Mouse (Mus musculus) frontal cortex, postnatal 10 days (tissue): ENCODE data around the gene Ctc1.
"Not testable (repeated sequence)": the region's sequence is repeated elsewhere in the genome, so short reads cannot be mapped to it uniquely, and the experiment has no call there.

Source experiments
- DNase-seq, 2 experiments: peaks; one replicate each; pipeline ENCODE4 v3.0.0; 2022; ENCODE audit warnings: low spot score in 2 of 2, mixed read lengths in 1 of 2

Gene Ctc1

DNA sequence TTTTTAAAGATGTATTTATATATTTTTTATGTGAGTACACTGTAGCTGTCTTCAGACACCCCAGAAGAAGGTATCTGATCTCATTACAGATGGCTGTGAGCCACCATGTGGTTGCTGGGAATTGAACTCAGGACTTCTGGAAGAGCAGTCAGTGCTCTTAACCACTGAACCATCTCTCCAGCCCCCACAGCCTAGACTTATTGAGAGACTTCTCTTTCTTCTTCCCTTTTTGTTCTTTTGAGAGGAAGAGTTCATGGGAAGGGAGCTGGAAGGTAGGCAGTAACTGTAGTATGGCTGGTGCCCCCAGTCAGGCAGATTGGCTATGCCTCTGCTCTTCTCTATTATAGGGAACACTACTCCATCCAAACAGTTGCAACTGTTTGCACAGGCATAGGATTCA lies 9.1 kb upstream of the Ctc1 start:
- not testable (repeated sequence) for DNase-seq

DNA sequence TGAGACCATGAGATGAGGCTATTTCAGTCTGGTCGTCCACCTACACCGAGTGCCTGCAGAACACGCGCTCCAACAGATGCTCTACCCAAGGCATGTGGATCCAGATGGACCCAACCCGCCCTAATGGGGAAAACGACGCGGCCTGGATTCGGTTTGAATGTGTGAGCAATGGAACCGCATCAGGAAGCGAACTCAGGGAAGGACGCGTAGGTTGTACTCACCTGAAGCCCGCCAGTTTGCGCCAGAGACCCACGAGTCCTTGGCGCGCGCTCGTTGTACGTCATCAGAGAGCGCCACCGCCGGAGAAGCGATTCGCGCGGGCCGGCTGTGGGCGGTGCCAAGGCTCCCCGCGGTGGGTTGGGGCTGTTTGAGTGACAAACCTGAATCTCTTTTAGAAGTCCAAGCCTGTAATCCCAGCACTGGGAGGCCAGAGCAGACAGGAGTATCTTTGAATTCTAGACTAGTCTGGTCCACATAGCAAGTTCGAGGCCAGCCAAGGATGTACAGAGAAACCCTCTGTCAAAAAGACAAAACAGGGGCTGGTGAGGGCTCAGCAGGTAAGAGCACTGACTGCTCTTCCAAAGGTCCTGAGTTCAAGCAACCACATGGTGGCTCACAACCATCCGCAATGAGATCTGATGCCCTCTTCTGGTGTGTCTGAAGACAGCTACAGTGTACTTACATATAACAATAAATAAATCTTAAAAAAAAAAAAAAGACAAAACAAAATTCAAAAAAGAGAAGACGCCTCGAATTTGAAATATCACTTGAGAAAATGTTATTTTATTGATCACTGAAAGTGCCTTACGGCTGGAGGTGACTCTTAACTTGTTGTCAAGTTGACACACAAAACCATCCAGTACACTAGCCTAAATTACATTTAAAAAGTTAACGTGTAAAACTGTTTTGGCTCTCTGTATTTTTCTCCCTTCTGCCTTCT lies 7.3 kb upstream of the Ctc1 start, which contains the start of gene Pfas:
TSS of gene Pfas (minus strand) at position 279 of the 940 bp plus-strand sequence.
- DNase-seq = peak; percentile 87 to 93

DNA sequence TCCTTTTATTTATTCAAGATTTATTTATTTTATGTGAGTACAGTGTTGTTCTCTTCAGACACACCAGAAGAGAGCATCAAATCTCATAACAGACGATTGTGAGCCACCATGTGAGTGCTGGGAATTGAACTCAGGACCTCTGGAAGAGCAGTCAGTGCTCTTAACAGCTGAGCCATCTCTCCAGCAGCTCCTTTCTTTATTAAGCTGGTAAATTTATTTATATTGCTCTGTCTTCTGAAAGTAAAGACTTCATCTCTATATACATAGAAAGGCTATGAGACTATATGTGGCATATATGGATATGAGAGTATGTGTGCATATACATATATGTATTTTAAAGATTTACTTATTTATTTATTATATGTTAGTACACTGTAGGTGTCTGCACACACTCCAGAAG lies 6.2 kb upstream of the Ctc1 start:
- DNase-seq = no peak

DNA sequence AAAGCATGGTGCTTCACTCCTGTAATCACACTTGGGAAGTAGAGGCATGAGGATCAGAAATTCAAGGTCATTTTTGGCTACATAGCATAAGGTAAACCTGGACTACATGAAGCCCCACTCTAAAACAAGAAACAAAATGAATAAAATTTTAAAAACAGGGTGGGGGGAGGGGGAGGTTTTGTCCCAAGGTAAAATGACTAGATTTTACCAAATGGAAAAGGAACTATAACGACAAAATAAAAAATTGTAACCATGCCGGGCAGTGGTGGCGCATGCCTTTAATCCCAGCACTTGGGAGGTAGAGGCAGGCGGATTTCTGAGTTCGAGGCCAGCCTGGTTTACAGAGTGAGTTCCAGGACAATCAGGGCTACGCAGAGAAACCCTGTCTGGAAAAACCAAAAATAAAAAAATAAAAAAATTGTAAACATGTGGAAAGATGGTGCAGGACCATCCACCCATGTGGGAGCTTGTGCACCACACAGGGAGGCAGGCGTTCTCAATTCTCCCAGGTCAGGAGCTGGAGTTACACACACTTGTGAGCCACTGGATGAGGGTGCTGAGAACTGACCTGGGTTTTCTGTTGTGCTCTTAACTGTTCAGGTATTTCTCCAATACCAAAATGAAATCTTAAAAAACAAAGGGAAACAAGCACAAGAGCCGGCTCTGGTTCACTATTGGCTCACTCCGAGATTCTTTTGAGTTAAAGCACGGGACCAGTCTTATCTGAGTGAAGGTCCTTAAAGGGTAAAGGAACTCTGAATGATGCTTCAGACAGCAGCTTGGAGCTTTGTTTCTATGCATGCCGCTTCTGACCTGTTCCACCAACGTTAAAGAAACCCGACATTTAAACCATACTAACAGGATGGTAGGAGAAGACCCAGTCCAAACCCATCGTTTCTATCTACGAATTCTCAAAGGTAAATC lies 5.0 kb upstream of the Ctc1 start:
- no peak for DNase-seq

DNA sequence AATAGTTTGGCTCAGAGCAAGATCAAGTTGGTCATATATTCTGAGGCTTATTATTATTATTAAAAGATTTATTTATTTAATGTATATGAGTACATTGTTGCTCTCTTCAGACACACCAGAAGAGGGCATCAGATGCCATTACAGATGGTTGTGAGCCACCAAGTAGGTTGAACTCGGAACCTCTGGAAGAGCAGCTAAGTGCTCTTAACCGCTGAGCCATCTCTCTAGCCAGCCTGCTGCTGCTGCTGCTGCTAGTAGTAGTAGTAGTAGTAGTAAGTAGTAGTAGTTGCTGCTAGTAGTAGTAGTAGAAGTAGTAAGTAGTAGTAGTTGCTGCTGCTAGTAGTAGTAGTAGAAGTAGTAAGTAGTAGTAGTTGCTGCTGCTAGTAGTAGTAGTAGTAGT lies 4.3 kb upstream of the Ctc1 start:
- not testable (repeated sequence) for DNase-seq

DNA sequence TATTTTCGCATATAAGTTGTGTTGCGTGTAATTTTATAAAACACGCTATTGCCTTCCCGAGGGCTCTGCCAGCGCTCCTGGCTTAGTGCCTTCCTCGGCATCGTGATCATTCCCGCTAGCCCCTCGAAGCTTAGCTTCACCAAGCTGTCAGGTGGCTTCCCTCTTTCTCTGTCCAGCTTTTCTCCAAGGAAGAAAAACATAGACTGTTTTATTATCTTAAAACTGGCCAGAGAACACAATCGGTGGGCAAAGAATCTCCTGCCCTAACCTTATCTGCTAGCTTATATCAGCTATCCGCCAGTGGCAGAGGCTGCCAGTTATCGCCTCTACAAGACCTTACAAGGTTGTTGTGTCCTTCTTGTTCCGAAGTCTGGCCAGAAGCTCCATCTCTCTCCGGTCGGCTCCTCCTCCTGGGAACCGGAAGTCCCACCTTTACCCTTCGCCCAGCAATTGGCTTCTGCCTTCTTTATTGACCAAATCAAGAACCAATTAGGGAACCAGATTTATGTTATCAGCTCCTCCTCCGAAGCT lies 3.6 kb upstream of the Ctc1 start:
- peak; percentile 77 to 80 for DNase-seq

DNA sequence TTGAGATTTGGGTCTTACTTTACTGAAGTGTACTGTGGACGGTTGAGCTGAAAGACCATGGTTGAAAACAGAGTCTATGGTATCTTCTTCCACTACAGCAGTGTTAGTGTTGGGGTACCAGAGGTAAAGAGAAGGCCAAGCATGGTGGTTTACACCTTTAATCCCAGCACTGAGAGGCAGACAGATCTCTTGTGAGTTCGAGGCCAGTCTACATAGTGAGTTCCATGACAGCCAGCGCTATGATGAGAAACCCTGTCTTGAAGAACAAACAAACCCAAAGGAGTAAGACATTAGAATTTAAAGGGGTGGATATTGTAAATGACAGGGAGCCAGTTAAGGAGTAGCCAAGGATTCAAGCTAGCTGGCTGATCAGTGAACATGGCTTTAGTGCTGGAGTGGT lies 1.0 kb downstream of the Ctc1 start:
- no peak for DNase-seq

GRCm38 (mm10) chr11:69020691-69021090 lies 5.0 kb downstream of the Ctc1 start:
- no peak for DNase-seq

DNA sequence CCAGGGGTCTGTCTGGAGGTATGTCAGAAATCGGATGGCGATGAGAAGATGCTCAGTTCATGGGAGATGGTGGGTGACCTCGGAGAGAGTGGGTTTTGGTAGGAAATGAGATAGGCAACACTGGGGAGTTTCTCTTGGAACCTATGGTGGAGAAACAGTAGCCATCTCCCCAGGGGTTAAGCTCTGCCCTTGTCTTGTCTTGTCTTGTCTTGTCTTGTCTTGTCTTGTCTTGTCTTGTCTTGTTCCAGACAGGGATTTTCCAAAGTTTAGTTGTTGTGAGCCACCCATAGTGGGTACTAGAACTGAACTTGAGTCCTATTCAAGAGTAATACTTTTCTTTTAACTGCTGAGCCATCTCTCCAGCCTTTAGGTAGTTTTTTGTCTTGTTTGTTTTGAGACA lies 10.9 kb downstream of the Ctc1 start:
- DNase-seq = no peak

- no peak for DNase-seq
Observed at GRCm38 (mm10) chr11:69028805-69029204, 13.1 kb downstream of the Ctc1 start.

GRCm38 (mm10) chr11:69033552-69033951 lies 17.8 kb downstream of the Ctc1 start:
- no peak for DNase-seq

DNA sequence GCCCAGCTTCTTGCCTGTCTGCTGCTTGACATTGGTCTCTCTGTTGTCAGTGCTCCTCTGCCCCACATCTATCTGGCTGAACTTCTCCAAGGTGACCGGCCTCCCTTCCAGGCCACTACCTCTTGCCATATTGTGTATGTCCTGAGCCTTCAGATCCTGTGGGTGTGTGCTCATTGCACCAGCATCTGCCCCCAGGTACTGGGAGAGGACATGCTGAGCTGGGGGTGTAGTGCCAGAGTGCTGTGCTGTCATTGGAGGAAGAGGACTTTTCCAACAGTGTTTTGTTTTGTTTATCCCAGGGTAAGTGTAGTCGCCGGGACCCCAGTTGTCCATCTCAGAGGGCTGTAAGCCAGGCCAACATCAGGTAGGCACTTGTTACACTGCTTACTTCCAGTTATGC lies 18.9 kb downstream of the Ctc1 start:
- no peak for DNase-seq

- DNase-seq = no peak
Observed at GRCm38 (mm10) chr11:69035411-69035810, 19.7 kb downstream of the Ctc1 start.

DNA sequence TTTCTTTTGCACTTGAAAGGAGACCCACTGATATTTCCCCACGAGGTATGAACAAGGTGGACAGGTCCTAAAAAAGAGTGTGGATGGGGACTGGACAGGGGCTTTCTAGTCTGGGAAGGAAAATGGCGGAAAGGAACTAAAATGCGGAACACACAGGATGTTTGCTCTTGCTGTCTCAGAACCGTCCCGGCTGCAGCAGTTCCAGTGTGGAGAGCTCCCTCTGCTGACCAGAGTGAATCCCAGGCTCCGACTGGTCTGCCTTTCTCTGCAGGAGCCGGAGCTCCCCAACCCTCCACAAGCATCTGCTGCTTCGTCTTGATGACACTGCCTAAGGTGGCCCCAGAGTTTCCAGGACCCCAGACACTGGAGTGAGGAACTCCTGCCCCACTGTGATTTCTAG lies 20.1 kb downstream of the Ctc1 start:
- DNase-seq = peak; percentile 82 to 85

DNA sequence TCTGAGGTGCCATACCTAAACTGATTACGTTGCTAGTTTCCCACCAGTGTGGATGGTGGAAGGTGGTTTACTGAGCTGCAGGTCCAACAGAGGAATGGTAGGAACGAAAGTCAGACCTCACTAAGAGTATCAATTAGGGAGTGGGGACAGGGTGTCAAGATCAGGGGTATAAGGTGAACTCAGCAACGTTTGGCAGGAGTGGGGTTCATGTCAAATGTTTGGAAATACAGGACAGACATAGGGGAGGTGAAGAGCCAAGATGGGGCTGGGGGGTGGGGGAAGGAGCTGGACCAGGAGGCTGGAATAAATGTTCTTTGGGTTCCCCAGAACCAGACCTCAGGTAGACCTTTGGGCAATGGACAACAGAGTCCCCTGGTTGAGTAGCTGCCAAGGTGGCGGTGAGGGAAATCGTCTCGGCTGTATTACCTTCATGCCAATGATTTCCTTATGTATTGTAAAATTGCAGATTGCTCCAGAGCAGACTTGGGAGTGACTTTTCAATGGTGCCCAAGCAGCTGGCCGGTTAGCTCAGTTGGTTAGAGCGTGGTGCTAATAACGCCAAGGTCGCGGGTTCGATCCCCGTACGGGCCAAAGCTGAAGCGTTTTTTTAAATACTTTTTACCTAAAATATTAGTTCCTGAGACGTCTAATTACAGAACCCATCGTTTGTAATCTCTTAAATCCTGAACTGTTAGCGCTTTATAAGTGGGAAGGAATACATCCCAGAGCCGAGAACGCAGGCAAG lies 20.9 kb downstream of the Ctc1 start:
- peak in 1 of 2 experiments; percentile 85 for DNase-seq

- DNase-seq = peak in 1 of 2 experiments; percentile 77
Observed at GRCm38 (mm10) chr11:69037231-69038061, 21.7 kb downstream of the Ctc1 start.

DNA sequence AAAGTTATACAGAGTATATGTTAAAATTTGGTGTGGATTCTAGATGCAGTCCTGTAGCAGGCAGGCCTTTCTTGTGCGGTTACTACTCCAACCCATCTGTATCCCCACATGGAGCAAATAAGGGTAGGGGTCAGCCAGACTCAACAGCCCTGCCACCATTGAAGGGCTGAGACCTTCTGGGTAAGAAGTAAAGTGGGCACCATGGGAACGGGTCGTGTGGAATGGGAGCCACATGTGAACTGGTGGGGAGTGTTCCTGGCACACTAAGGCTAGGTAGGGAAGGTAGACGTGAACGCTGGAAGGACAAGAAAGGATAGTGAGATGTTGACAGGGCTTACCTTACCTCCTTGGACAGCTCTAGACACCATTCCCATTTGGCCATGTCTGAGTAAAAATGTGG lies 22.5 kb downstream of the Ctc1 start:
- DNase-seq = no peak

GRCm38 (mm10) chr11:69045531-69046394 lies 30.1 kb downstream of the Ctc1 start, which contains the start of gene Aurkb:
Gene Aurkb, plus strand, starts transcription at chr11:69045647.
- peak; percentile 50 to 76 for DNase-seq

DNA sequence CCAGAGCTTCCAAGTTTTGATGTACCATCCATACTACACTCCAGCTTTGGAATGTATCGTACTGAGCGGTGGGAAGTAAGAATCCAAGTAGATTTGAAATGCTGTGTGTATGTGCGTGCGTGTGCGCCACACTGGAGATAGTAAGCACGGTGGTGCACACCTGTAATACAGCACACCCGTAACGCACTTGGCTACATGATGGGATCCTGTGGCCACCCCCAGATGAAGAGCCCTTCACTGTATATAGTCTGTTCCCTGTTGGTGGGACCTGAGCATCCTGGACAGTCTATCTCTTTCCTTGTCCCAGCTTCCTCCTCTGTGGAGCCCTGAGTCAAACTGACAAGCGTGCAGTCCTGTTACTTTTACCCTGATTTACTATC lies 30.7 kb downstream of the Ctc1 start:
- no peak for DNase-seq
